8 mouse cellular contexts compared by ENCODE assay signal in genomic region chr10:24711071-24711470, GRCm38 (mm10). TPM values are rescaled to one million over a fixed set of nuclear protein-coding genes. Genes with fewer than 3 reads are reported as not detected.
A peak's percentile ranks its signal among the peaks of the same experiment; 100 is the strongest.
DNase-seq lines count a peak whose midpoint lies in the region; ATAC-seq and TF ChIP-seq lines count a peak whose summit lies in the region.

No protein-coding gene starts in this region.

- H3K9me3 ChIP-seq in heart, embryonic 10.5 days: no peaks in the 10 kb centered on the region
- no peaks in the 10 kb centered on the region for H3K9me3 ChIP-seq in hindbrain, embryonic 11.5 days (ENCODE audit: control insufficient read depth, low read length)
- no peaks in the 10 kb centered on the region for H3K9me3 ChIP-seq in liver, embryonic 15.5 days (replicated peaks)
- no peaks in the 10 kb centered on the region for H3K9me3 ChIP-seq in stomach, postnatal 0 days (ENCODE audit: control insufficient read depth, low read length)

- TF ChIP-seq CTCF in bone marrow, adult 2 months (IDR thresholded peaks at IDR 0.05; ENCODE audit: control insufficient read depth, insufficient read depth, low read length): no peak
- no peak for TF ChIP-seq CTCF in stomach, postnatal 0 days (IDR thresholded peaks at IDR 0.05; ENCODE audit: low read depth)

- 0 out of 2 replicates have a peak, but pooled peaks cover 4% of the 10 kb centered on the region for H3K4me1 ChIP-seq in heart, embryonic 10.5 days
- H3K4me1 ChIP-seq in bone marrow, adult 2 months (ENCODE audit: control insufficient read depth, insufficient read depth, low read length): no peaks in the 10 kb centered on the region
- no peaks in the 10 kb centered on the region for H3K4me1 ChIP-seq in hindbrain, embryonic 11.5 days (replicated peaks; ENCODE audit: control insufficient read depth, insufficient read depth, low read length)
- peaks cover 8% of the 10 kb centered on the region for H3K4me1 ChIP-seq in liver, embryonic 15.5 days (replicated peaks)
- H3K4me1 ChIP-seq in stomach, postnatal 0 days (replicated peaks; ENCODE audit: control insufficient read depth, insufficient read depth): no peaks in the 10 kb centered on the region

- no peak for ATAC-seq in hindbrain, embryonic 11.5 days (ENCODE audit: low FRiP score)
- ATAC-seq in liver, embryonic 15.5 days (ENCODE audit: insufficient read depth): no peak
- ATAC-seq in stomach, postnatal 0 days (ENCODE audit: low FRiP score, low TSS enrichment): no peak

- WGBS in heart, embryonic 10.5 days: 19% methylated on average over 10 of the region's 10 CpGs
- 23% methylated on average over 10 of the region's 10 CpGs for WGBS in bone marrow, adult 2 months
- 22% methylated on average over 10 of the region's 10 CpGs for WGBS in hindbrain, embryonic 11.5 days
- 24% methylated on average over 10 of the region's 10 CpGs for WGBS in liver, embryonic 15.5 days (ENCODE audit: insufficient replicate concordance)
- WGBS in stomach, postnatal 0 days: 25% methylated on average over 10 of the region's 10 CpGs

- no peak overlapping the region for H3K9ac ChIP-seq in hindbrain, embryonic 11.5 days (ENCODE audit: low read depth, low read length)
- H3K9ac ChIP-seq in liver, embryonic 15.5 days: no peak overlapping the region
- H3K9ac ChIP-seq in stomach, postnatal 0 days (ENCODE audit: low read length): peak overlapping the region; percentile 69

- intact Hi-C loops in heart, postnatal 25 days (cut with DNase I): loop anchor here (5.0 kb wide), 1 partner anchor 156 kb away; the partner anchor contains the start of gene Med23

- no peaks in the 10 kb centered on the region for H3K36me3 ChIP-seq in heart, embryonic 10.5 days
- H3K36me3 ChIP-seq in hindbrain, embryonic 11.5 days (ENCODE audit: control insufficient read depth, insufficient read depth, low read length): no peaks in the 10 kb centered on the region
- no peaks in the 10 kb centered on the region for H3K36me3 ChIP-seq in liver, embryonic 15.5 days (replicated peaks)
- H3K36me3 ChIP-seq in stomach, postnatal 0 days (ENCODE audit: control insufficient read depth, insufficient read depth, low read length): no peaks in the 10 kb centered on the region

- no peak for DNase-seq in heart, embryonic 10.5 days (ENCODE audit: low spot score)
- no peak for DNase-seq in heart, postnatal 25 days (ENCODE audit: low spot score)
- DNase-seq in hindbrain, embryonic 11.5 days (ENCODE audit: low spot score): peak; percentile 45
- peak; percentile 15 for DNase-seq in stomach, postnatal 0 days (ENCODE audit: low spot score)
- no peak for DNase-seq in ovary, postnatal 10 days (ENCODE audit: low spot score)
- DNase-seq in right cerebral cortex, postnatal 14 days: no peak

- peaks cover 20% of the 10 kb centered on the region for H3K27me3 ChIP-seq in heart, embryonic 10.5 days (ENCODE audit: insufficient read depth, poor library complexity, severe bottlenecking)
- no peaks in the 10 kb centered on the region; the same call in 1 of the 2 replicates for H3K27me3 ChIP-seq in hindbrain, embryonic 11.5 days (ENCODE audit: control insufficient read depth, insufficient read depth, low read length)
- H3K27me3 ChIP-seq in liver, embryonic 15.5 days: peaks cover 28% of the 10 kb centered on the region
- no peaks in the 10 kb centered on the region for H3K27me3 ChIP-seq in stomach, postnatal 0 days (ENCODE audit: control insufficient read depth, insufficient read depth, low read length)

- TF ChIP-seq EP300 in stomach, postnatal 0 days (optimal IDR thresholded peaks at IDR 0.05): no peak

- H3K4me2 ChIP-seq in hindbrain, embryonic 11.5 days (replicated peaks; ENCODE audit: low read depth, low read length): peak overlapping the region; percentile 99
- H3K4me2 ChIP-seq in liver, embryonic 15.5 days: peak overlapping the region; percentile 92
- H3K4me2 ChIP-seq in stomach, postnatal 0 days (replicated peaks; ENCODE audit: low read depth): peak overlapping the region; percentile 100

- peak overlapping the region; percentile 76 for H3K4me3 ChIP-seq in heart, embryonic 10.5 days
- H3K4me3 ChIP-seq in bone marrow, adult 2 months (replicated peaks; ENCODE audit: control insufficient read depth, low read depth, low read length): peak overlapping the region; percentile 69
- peak overlapping the region; percentile 61 for H3K4me3 ChIP-seq in hindbrain, embryonic 11.5 days (ENCODE audit: low read depth, low read length)
- H3K4me3 ChIP-seq in liver, embryonic 15.5 days (replicated peaks): peak overlapping the region; percentile 65
- H3K4me3 ChIP-seq in stomach, postnatal 0 days (ENCODE audit: low read depth, low read length): peak overlapping the region; percentile 66

- TF ChIP-seq POLR2A in bone marrow, adult 2 months (IDR thresholded peaks at IDR 0.05; ENCODE audit: borderline replicate concordance, control insufficient read depth, low read depth, low read length): no peak

- H3K27ac ChIP-seq in heart, embryonic 10.5 days: peak overlapping the region; percentile 83; the same call in 1 of the 2 replicates
- H3K27ac ChIP-seq in bone marrow, adult 2 months (ENCODE audit: control insufficient read depth, insufficient read depth, low read depth, low read length, poor library complexity): no peak overlapping the region
- H3K27ac ChIP-seq in hindbrain, embryonic 11.5 days (ENCODE audit: low read depth, low read length): no peak overlapping the region
- H3K27ac ChIP-seq in liver, embryonic 15.5 days (replicated peaks): no peak overlapping the region
- no peak overlapping the region for H3K27ac ChIP-seq in stomach, postnatal 0 days (replicated peaks)

RNA-seq across cellular contexts. Expression of gene Enpp1, which starts 0.9 kb away (rescaled TPM):
- 4.2 and 4.9 TPM in 2 replicates for polyA plus RNA-seq in heart, embryonic 10.5 days (2016; fragmentation: Nextera tagmentation; extraction: Ambion mirVana)
- total RNA-seq in heart, postnatal 25 days (2021): 1 to 10 TPM; 6.3 to 6.5 TPM
- 2.4 and 4.8 TPM in 2 replicates for polyA plus RNA-seq in bone marrow, adult 2 months (2011; ENCODE audit: insufficient read depth, insufficient read length, low replicate concordance, missing spikeins)
- polyA plus RNA-seq in hindbrain, embryonic 11.5 days (2014; fragmentation: Nextera tagmentation; extraction: Ambion mirVana): 0.66 and 1.2 TPM in 2 replicates
- 2.0 and 2.5 TPM in 2 replicates for polyA plus RNA-seq in liver, embryonic 15.5 days (2015; fragmentation: Nextera tagmentation; extraction: Ambion mirVana)
- 4.5 and 4.8 TPM in 2 replicates for polyA plus RNA-seq in stomach, postnatal 0 days (2015; fragmentation: Nextera tagmentation; extraction: Ambion mirVana)

Comparison
In these comparisons a context has a peak if more than half of its experiments do, and no peak if none do; other contexts are left out.
1. DNase-seq: peak in hindbrain, embryonic 11.5 days (single experiment) and stomach, postnatal 0 days (single experiment); none in heart, embryonic 10.5 days (single experiment), heart, postnatal 25 days (single experiment), ovary, postnatal 10 days (single experiment) and right cerebral cortex, postnatal 14 days (single experiment).
2. Peak in every context shown above with its lines, with median percentiles within 50 percentile points of each other: H3K4me3 ChIP-seq and H3K4me2 ChIP-seq.